Mouse (Mus musculus) intestine, embryonic 15.5 days (tissue): ENCODE measurements around the gene Tmem198. TPM values are rescaled to one million over a fixed set of nuclear protein-coding genes. Genes with fewer than 3 reads are reported as not detected.
A peak's percentile ranks its signal among the peaks of the same experiment; 100 is the strongest.

Experiments used
- ATAC-seq: fragments of 200-750 bp; cut with Nextera tagmentation; 2 replicates; pipeline ENCODE4 v1.8.0; 2017; ENCODE audit warnings: moderate TSS enrichment, moderate library complexity
- H3K27ac ChIP-seq: fragments of 300-500 bp; sonication (generic); 2 replicates; pipeline ENCODE4 v1.5.1; 2015; ENCODE audit warnings: mild to moderate bottlenecking, inconsistent platforms
- H3K27me3 ChIP-seq: fragments of 300-500 bp; sonication (generic); replicated peaks from 2 replicates; pipeline ENCODE4 v1.6.1; 2015; ENCODE audit warnings: inconsistent platforms
- H3K36me3 ChIP-seq: fragments of 300-500 bp; sonication (generic); 2 replicates; pipeline ENCODE4 v1.6.1; 2015; ENCODE audit warnings: inconsistent platforms
- H3K4me1 ChIP-seq: fragments of 300-500 bp; sonication (generic); replicated peaks from 2 replicates; pipeline ENCODE4 v1.6.1; 2015; ENCODE audit warnings: inconsistent platforms
- H3K4me2 ChIP-seq: fragments of 300-500 bp; sonication (generic); replicated peaks from 2 replicates; pipeline ENCODE4 v1.6.1; 2015; ENCODE audit warnings: mild to moderate bottlenecking, inconsistent platforms
- H3K4me3 ChIP-seq: fragments of 300-500 bp; sonication (generic); replicated peaks from 2 replicates; pipeline ENCODE4 v1.5.1; 2015; ENCODE audit warnings: inconsistent platforms
- H3K9ac ChIP-seq: fragments of 300-500 bp; sonication (generic); 2 replicates; pipeline ENCODE4 v1.6.1; 2015; ENCODE audit warnings: inconsistent platforms
- H3K9me3 ChIP-seq: fragments of 300-500 bp; sonication (generic); 2 replicates; pipeline ENCODE4 v1.6.1; 2016; ENCODE audit warnings: inconsistent platforms
- WGBS: fragments of 180-500 bp; shearing (Covaris S2); methylation state at CpG from one replicate; pipeline ENCODE4 v1.1.7; 2015; 5-methylcytosine and 5-hydroxymethylcytosine counted together
- polyA plus RNA-seq: library from polyadenylated mRNA; unstranded; fragments of >200 nt; fragmentation: Nextera tagmentation; extraction: Ambion mirVana; gene quantifications from 2 replicates; pipeline ENCODE4 v1.2.1, GENCODE M21; 2015

The Tmem198 gene
- polyA plus RNA-seq, 1 experiment from 2014 or later, result 2.2 TPM

- Histone ChIP-seq H3K9ac (no peak overlapping the region; the same call in 1 of the 2 replicates), H3K4me1 (peaks cover 22% of the 10 kb centered on the region), H3K36me3 (peaks cover 23% of the 10 kb centered on the region), H3K4me2 (peak overlapping the region; percentile 87), H3K9me3 (no peaks in the 10 kb centered on the region), H3K4me3 (peak overlapping the region; percentile 79), H3K27ac (no peak overlapping the region), H3K27me3 (peaks cover 21% of the 10 kb centered on the region)
- WGBS, result 17% methylated on average over 35 of the region's 35 CpGs
- peak; percentile 10; the same call in 1 of the 2 replicates for ATAC-seq
Observed at GRCm38 (mm10) chr1:75477264-75477965, 1.9 kb upstream of the Tmem198 start.

- peaks cover 22% of the 10 kb centered on the region for H3K4me1 ChIP-seq
- H3K9ac ChIP-seq, result 0 out of 2 replicates have a peak overlapping the region, but pooled peaks have one; percentile 65
- peaks cover 26% of the 10 kb centered on the region for H3K27me3 ChIP-seq
- no peak overlapping the region for H3K27ac ChIP-seq
- no peak for ATAC-seq
- H3K36me3 ChIP-seq, result peaks cover 23% of the 10 kb centered on the region
- H3K4me2 ChIP-seq, result peak overlapping the region; percentile 87
- WGBS, result 52% methylated on average over 3 of the region's 3 CpGs
- H3K9me3 ChIP-seq, result no peaks in the 10 kb centered on the region
- peak overlapping the region; percentile 79 for H3K4me3 ChIP-seq
Observed at GRCm38 (mm10) chr1:75477966-75478290, 1.4 kb upstream of the Tmem198 start.

DNA sequence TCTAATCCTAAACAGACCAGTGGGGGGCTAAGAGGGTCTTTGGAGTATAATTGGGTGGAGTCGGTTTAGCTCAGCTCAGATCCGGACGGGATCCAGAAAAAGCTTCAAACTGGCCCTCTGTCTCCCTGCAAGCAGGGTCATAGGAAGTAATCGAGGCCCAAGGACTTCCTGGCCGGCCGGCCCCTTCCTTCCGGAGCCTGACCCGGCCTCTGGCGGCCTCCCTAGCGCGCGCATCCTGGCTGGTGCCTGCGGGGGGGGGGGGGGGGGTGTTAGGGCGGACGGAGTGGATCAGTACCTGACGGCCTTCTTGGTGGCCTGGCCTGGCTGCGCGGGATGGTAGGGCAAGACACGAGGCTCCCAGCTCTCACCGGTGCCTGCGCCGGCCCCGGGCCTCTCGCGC lies 835 bp upstream of the Tmem198 start:
- ATAC-seq, result no peak
- H3K27me3 ChIP-seq, result peaks cover 30% of the 10 kb centered on the region
- H3K9me3 ChIP-seq, result no peaks in the 10 kb centered on the region
- peak overlapping the region; percentile 65 for H3K9ac ChIP-seq
- WGBS, result 0% methylated on average over 18 of the region's 25 CpGs
- peak overlapping the region; percentile 80 for H3K27ac ChIP-seq
- H3K36me3 ChIP-seq, result peaks cover 21% of the 10 kb centered on the region
- peak overlapping the region; percentile 87 for H3K4me2 ChIP-seq
- H3K4me1 ChIP-seq, result peaks cover 22% of the 10 kb centered on the region
- peak overlapping the region; percentile 79 for H3K4me3 ChIP-seq

- no peaks in the 10 kb centered on the region for H3K9me3 ChIP-seq
- ATAC-seq, result no peak
- peaks cover 18% of the 10 kb centered on the region for H3K36me3 ChIP-seq
- H3K4me2 ChIP-seq, result peak overlapping the region; percentile 87
- H3K4me3 ChIP-seq, result peak overlapping the region; percentile 79
- H3K4me1 ChIP-seq, result peaks cover 19% of the 10 kb centered on the region
- H3K9ac ChIP-seq, result no peak overlapping the region
- no peak overlapping the region for H3K27ac ChIP-seq
- under 1% methylated on average over 24 of the region's 24 CpGs for WGBS
- H3K27me3 ChIP-seq, result peaks cover 35% of the 10 kb centered on the region
Observed at GRCm38 (mm10) chr1:75479635-75479989, 280 bp downstream of the Tmem198 start.

- Histone ChIP-seq H3K36me3 (peaks cover 14% of the 10 kb centered on the region), H3K4me2 (peak overlapping the region; percentile 87), H3K4me1 (peaks cover 19% of the 10 kb centered on the region), H3K27me3 (peaks cover 40% of the 10 kb centered on the region), H3K9me3 (no peaks in the 10 kb centered on the region), H3K4me3 (peak overlapping the region; percentile 79), H3K27ac (no peak overlapping the region), H3K9ac (no peak overlapping the region)
- no peak for ATAC-seq
- 21% methylated on average over 13 of the region's 13 CpGs for WGBS
Observed at GRCm38 (mm10) chr1:75480036-75480435, 704 bp downstream of the Tmem198 start.

DNA sequence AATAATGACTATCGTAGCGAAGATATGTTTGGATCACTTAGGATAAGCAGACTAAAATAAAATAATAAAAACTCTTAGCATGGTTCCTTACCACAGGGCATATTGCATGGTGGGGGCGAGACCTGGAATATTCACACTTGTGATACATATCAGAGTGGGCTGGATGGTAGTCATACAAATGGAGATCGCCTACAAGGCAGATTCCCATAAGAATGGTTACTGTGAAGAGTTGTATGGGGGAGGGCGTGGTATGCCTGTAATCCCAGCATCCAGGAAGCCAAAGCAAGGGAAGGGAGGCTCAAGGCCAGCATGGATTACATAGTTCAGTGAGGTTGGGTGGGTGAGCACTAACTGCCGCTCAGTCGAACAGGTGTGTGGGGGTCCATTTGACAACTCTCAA lies 1.4 kb downstream of the Tmem198 start:
- Histone ChIP-seq H3K27me3 (peaks cover 45% of the 10 kb centered on the region), H3K9ac (no peak overlapping the region), H3K4me2 (no peak overlapping the region), H3K4me1 (peaks cover 19% of the 10 kb centered on the region), H3K9me3 (no peaks in the 10 kb centered on the region), H3K4me3 (no peak overlapping the region), H3K27ac (no peak overlapping the region), H3K36me3 (peaks cover 7% of the 10 kb centered on the region)
- 82% methylated on average over 7 of the region's 7 CpGs for WGBS
- no peak for ATAC-seq

- Histone ChIP-seq H3K27ac (no peak overlapping the region), H3K36me3 (peaks cover 15% of the 10 kb centered on the region), H3K27me3 (peaks cover 43% of the 10 kb centered on the region), H3K9ac (no peak overlapping the region), H3K4me2 (peak overlapping the region; percentile 73), H3K4me3 (peak overlapping the region; percentile 48; the same call in 1 of the 2 replicates), H3K9me3 (no peaks in the 10 kb centered on the region), H3K4me1 (peaks cover 10% of the 10 kb centered on the region)
- 10% methylated on average over 24 of the region's 24 CpGs for WGBS
- ATAC-seq, result no peak
Observed at GRCm38 (mm10) chr1:75486561-75486960, 7.2 kb downstream of the Tmem198 start.

GRCm38 (mm10) chr1:75487040-75487404 lies 7.7 kb downstream of the Tmem198 start:
- peak; percentile 46 for ATAC-seq
- Histone ChIP-seq H3K27ac (no peak overlapping the region), H3K9ac (peak overlapping the region; percentile 39), H3K27me3 (peaks cover 40% of the 10 kb centered on the region), H3K4me1 (peaks cover 10% of the 10 kb centered on the region), H3K9me3 (no peaks in the 10 kb centered on the region), H3K4me3 (peak overlapping the region; percentile 48), H3K4me2 (peak overlapping the region; percentile 73), H3K36me3 (peaks cover 16% of the 10 kb centered on the region)
- 3% methylated on average over 13 of the region's 13 CpGs for WGBS

DNA sequence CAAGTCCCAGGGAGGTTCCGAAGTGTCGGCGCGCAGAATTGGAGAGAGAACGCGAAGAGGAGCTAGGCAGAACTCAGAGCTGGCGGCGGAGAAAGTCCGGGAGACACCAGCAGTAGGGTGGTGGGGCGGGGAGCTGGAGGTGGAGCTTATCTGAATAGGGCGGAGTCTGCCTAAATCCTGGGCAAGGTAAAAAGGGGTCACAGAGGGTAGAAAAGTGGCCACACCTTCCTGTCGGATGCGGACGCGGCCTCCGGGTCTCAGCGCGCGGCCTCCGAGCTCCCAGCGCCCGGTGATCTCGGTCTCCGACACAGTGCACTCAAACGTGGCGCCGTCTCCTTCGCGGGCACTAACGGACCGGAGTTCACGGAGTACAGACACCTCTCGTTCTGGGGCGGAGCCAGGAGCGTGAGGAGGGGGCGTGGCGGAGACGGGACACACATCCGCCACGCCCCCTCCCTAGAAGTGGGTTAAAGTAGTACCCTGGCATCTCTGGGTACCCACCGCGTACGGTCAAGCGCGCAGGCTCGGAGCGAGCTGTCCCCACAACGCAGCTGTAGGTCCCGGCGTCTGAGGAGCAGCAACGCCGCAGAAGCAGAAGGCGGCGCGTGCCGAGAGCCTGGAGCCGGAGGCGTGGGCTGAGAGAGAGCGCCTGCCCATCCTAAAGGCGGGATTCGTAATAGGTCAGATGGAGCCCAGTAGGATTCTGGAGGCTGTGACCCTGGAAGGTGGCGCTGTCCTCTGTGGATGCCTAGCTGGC lies 8.3 kb downstream of the Tmem198 start:
- Histone ChIP-seq H3K4me2 (peak overlapping the region; percentile 73), H3K4me1 (peaks cover 10% of the 10 kb centered on the region), H3K9ac (peak overlapping the region; percentile 39), H3K4me3 (peak overlapping the region; percentile 48), H3K27ac (no peak overlapping the region), H3K36me3 (peaks cover 22% of the 10 kb centered on the region), H3K9me3 (no peaks in the 10 kb centered on the region), H3K27me3 (peaks cover 35% of the 10 kb centered on the region)
- ATAC-seq, result peak; percentile 89
- WGBS, result under 1% methylated on average over 62 of the region's 62 CpGs

- H3K4me2 ChIP-seq, result no peak overlapping the region
- peaks cover 26% of the 10 kb centered on the region for H3K36me3 ChIP-seq
- no peak overlapping the region for H3K27ac ChIP-seq
- H3K27me3 ChIP-seq, result peaks cover 10% of the 10 kb centered on the region
- no peak overlapping the region for H3K4me3 ChIP-seq
- H3K9ac ChIP-seq, result no peak overlapping the region
- ATAC-seq, result no peak
- H3K4me1 ChIP-seq, result peaks cover 10% of the 10 kb centered on the region
- 88% methylated on average over 34 of the region's 34 CpGs for WGBS
- H3K9me3 ChIP-seq, result no peaks in the 10 kb centered on the region
Observed at GRCm38 (mm10) chr1:75490785-75491551, 11.6 kb downstream of the Tmem198 start.

DNA sequence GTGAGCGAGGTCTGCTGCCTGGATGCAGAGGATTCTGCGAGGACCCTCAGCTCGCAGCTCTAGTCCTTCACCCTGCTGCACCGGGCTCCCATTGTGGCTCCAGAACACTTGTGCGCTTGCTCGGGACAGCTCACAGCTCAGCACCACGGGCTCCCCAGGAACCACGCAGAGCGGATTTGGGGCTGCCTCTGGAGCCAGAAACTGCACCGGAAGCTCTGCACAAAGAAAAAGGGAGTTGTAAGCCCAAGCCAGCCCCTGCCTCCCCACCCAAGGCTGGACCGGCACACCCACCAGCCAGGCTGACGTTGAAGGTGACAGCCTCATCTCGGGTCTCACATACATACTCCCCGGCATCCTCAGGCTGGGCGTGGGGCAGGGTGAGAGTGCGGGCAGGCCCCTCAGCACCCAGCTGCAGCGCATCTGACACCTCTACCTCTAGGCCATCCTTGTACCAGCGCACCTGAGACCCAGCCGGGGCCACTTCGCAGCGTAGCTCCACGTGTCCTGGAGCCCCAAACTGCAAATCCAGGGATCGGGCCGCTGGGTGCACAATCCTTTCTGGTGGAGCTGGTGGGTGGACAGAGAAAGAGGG lies 13.3 kb downstream of the Tmem198 start:
- Histone ChIP-seq H3K9ac (no peak overlapping the region), H3K4me2 (no peak overlapping the region), H3K4me3 (no peak overlapping the region), H3K27ac (no peak overlapping the region), H3K27me3 (no peaks in the 10 kb centered on the region), H3K9me3 (no peaks in the 10 kb centered on the region), H3K4me1 (peaks cover 4% of the 10 kb centered on the region), H3K36me3 (peaks cover 35% of the 10 kb centered on the region)
- 61% methylated on average over 24 of the region's 24 CpGs for WGBS
- ATAC-seq, result no peak
